Mouse (Mus musculus) layer of hippocampus, adult 11-12 months (tissue): ENCODE measurements at regions not wholly inside any gene's neighbourhood (a gene's known extent, or its start where the extent isn't known, plus 50 kb on each side); places are given as distances from the start of the nearest gene placed in this dataset.

ENCODE experiments used
- DNase-seq: peaks from one replicate; pipeline ENCODE4 v3.0.0; 2022; ENCODE audit warnings: low spot score

DNA sequence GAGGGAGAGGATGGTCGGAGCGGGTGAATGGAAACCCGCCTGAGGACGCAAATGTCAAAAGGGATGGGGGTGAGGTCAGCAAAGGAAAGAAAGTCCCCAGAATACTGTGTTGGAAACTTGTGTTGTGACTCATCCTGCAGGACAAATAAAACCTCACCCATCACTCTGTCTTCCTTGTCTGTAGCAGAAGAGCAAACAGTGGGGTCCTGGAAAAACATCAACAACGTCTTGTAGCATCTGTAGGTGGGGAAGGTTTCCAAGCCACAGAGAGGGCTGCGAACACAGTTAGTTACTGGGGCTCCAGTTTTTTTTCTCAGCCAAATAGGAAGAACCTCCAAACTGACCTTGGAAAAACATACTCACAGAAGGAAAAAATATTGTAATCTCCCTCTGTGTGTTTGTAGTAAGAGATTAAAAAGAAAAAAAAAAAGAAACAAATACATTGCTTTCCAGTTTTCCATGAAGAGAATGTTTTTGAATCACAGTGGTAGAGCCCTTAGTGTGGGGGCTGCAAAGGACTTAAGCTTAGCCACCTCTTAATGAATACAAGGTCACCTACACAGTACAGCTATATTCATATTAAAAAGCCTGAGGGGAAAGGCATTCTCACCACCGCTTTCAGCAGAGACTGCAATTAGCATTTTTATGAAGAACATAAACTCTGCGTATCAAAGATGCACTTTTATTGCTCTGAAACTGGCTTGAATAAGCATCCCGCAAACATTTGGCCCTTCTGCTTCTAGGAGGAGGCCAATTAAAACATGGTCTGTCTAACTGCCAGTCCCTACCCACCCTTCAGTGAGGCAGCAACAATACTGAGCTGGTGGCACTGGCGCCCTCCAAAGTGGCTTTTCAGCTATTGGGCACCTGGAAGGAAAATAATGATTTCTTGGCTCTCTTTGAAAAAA lies 198.6 kb upstream of the Tprg start:
- DNase-seq = no peak

DNA sequence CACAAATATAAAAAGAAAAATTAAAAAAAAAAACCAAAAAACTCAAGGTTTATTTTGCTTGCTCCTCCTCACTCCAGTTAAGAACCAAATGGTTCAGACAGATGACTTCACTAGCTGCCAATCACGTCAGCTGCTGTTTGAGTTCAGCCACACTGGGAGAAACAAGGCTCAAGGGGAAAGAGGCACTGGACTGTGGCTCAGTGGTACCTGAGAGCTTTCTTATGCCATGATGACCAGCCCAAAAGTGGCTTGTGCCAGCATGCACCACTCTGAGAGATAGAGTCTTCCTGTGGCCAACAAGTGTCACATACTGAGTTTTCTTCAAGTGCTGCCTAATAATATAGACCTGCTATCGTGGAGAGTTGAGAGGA lies 198.0 kb upstream of the Tprg start:
- DNase-seq = no peak

GRCm38 (mm10) chr16:25104165-25104564 lies 182.5 kb upstream of the Tprg start:
- no peak for DNase-seq

GRCm38 (mm10) chr16:25104603-25105002 lies 182.0 kb upstream of the Tprg start:
- no peak for DNase-seq

DNA sequence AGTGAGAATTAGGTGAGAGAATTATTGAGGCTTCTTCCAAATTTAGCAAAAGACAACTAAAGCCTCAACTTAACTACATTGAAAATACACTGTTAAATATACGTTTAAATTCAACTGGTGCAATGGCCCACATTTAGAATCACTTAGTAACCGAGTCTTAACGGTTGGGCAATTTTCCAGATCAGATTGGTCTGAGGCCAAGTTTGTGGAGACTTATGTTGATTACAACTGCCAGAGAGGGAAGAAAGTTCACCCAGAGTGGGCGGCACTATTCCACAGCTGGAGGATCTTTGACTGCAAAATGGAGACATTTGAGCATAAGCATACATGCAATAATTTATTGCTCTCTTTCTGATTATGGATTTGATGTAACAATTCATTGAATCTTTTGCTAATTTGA lies 146.5 kb upstream of the Tprg start:
- no peak for DNase-seq

DNA sequence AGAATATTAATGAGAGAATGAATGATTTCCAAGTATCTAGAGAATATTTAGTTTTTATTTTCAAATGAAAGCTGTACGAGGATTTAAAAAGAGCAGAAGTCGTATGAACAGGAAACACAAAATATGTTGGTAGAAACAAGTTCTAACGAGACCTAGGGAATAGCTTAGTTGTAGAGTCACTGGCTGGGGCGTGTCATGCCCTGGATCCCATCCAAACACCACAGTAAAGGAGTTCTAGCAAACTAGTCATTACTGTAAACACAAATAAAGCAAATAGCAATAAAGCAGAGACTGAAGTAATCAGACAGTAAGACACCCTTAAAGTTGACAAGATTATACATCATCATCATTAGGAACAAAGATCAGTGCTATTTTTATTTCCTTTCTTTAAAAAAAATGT lies 139.1 kb upstream of the Tprg start:
- DNase-seq = no peak

DNA sequence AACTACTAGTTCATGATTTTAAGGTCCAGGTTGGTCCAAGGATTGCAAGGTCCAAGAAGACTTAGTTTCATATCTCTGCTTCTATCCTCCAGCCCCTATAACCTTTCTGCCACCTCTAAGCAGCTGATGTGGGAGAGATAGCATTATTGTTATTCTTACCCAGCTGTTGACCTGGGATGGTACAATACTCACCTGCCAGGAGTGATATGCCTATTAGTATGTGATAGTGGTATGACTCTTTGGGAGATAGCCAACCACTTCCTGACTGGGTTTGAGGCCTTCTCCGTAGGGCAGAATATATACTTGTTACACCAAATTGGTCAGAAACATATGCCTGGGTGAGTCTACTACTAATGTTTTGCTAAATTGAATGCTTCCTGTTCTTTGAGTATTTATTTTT lies 137.4 kb upstream of the Tprg start:
- no peak for DNase-seq

- DNase-seq = no peak
Measured at GRCm38 (mm10) chr16:25176870-25177269, 109.7 kb upstream of the Tprg start.

GRCm38 (mm10) chr16:25178055-25178454 lies 108.6 kb upstream of the Tprg start:
- no peak for DNase-seq

- peak; percentile 57 for DNase-seq
Measured at GRCm38 (mm10) chr16:25181939-25182338, 104.7 kb upstream of the Tprg start.

GRCm38 (mm10) chr16:25197079-25197478 lies 89.5 kb upstream of the Tprg start:
- DNase-seq = no peak

- no peak for DNase-seq
Measured at GRCm38 (mm10) chr16:25198844-25199243, 87.8 kb upstream of the Tprg start.

DNA sequence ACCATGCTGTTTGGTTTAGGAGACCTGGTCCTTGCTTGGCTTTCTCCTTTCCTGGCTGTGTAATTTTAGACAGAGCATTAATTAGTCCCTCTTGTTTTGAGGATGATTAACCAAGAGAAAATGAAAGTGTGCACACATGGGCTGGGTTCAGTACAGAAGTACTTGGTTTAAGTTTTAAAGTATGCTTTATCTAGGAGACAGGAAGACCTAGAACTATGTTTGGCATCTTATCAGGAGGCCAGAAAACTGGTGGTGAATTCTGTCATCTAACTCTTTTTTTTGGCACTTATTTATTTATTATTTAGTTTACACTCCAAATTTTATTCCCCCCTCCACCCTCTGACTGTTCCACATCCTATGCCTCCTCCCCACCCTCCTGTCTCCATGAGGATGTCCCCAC lies 86.6 kb upstream of the Tprg start:
- no peak for DNase-seq

DNA sequence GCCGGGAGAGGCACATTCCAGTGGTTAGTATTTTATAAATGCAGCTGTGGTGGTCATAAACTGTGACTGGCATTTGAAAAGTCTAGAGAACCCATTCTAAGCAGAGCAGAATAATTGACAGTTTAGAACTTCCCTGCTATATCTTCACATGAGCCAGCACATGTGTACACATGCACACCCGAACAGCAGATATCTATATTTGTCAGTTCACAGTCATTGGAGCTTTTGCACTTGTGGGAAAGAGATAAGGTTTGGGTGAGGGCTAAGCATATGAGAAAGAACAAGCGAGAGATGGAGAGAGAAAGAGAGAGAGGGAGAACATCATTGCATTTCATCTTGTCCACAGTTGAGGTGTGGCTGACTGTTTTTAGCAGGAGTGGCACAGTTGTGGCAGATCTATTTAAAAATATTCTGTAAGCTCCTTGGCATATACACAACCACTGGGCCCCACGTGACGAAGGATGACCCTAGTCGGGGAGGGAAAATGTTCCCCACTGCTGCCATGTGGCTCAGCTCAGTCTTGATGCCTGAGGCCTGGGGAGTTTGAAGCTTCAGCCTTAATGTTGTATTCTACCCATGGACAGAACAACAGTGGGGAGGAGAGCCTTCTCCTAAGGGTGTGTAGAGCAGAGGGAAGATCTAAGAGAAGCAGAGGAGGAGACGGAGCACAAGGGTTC lies 85.4 kb upstream of the Tprg start:
- DNase-seq = no peak

DNA sequence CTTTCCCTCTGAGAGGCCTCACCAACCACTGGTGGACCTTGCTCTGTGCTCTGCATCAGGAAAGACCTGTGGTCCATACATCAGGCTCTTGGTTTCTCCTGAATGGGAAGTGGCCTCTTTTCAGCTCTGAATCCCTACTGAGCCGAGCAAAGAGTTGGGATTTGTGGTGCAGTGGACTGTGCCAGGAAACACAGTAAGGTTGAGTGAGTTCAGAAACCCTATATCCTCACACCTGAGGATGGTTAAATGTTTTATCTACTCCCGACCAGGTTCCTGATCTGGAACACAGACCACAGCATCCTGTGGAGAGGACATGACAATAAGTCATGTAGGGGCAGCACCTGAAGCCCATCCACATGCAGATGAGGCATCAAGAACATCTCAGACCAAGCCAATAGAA lies 73.4 kb upstream of the Tprg start:
- DNase-seq = no peak

- no peak for DNase-seq
Measured at GRCm38 (mm10) chr16:25220552-25220951, 66.1 kb upstream of the Tprg start.

- no peak for DNase-seq
Measured at GRCm38 (mm10) chr16:25224801-25225200, 61.8 kb upstream of the Tprg start.
